Mouse (Mus musculus): Measurements from ENCODE around the gene Epb41l3. TPM values are rescaled to one million over a fixed set of nuclear protein-coding genes. Genes with fewer than 3 reads are reported as not detected.

Gene Epb41l3
- 0.28 and 0.66 TPM in 2 replicates for polyA plus RNA-seq (2012)

GRCm38 (mm10) chr17:69075501-69076237 lies at the start of gene Epb41l3:
TSS of gene Epb41l3 (plus strand) at chr17:69075683.

Other genes with a start within 250 kb of the Epb41l3 start
- not detected in 2 replicates for gene Tmem200c, start 249.1 kb upstream of the Epb41l3 start, polyA plus RNA-seq (2012)

Data from megakaryocyte-erythroid progenitor cell, adult 5 weeks (primary cell).